Mouse (Mus musculus): ENCODE measurements around the gene Rab5c. TPM values are rescaled to one million over a fixed set of nuclear protein-coding genes. Genes with fewer than 3 reads are reported as not detected.

Gene Rab5c
- polyA plus RNA-seq, 1 experiment from 2014 or later: 378 TPM

- no peaks in the 10 kb centered on the region for H3K36me3 ChIP-seq (ENCODE audit: inconsistent target)
- H3K4me3 ChIP-seq (ENCODE audit: inconsistent target): peak overlapping the region; percentile 28
- WGBS (ENCODE audit: missing documents): under 1% methylated on average over 27 of the region's 27 CpGs
- no peak overlapping the region for H3K27ac ChIP-seq
- no peaks in the 10 kb centered on the region for H3K79me2 ChIP-seq (ENCODE audit: inconsistent target)
Observed at GRCm38 (mm10) chr11:100761547-100762045, 23.6 kb upstream of the Rab5c start.

GRCm38 (mm10) chr11:100759611-100760233, 21.7 kb upstream of the Rab5c start, which contains the start of gene Kcnh4:
Kcnh4 (minus strand) TSS chr11:100759942.
- WGBS (ENCODE audit: missing documents): 3% methylated on average over 47 of the region's 51 CpGs
- Histone ChIP-seq H3K27ac (no peak within 1 kb of the TSS), H3K79me2 (ENCODE audit: inconsistent target) (no peaks in the 10 kb centered on the region), H3K36me3 (ENCODE audit: inconsistent target) (no peaks in the 10 kb centered on the region), H3K4me3 (ENCODE audit: inconsistent target) (no peak within 1 kb of the TSS)

GRCm38 (mm10) chr11:100758707-100759610, 20.9 kb upstream of the Rab5c start:
- 12% methylated on average over 30 of the region's 35 CpGs for WGBS (ENCODE audit: missing documents)
- H3K79me2 ChIP-seq (ENCODE audit: inconsistent target): no peaks in the 10 kb centered on the region
- H3K36me3 ChIP-seq (ENCODE audit: inconsistent target): no peaks in the 10 kb centered on the region
- no peak overlapping the region for H3K27ac ChIP-seq
- no peak overlapping the region for H3K4me3 ChIP-seq (ENCODE audit: inconsistent target)

- Histone ChIP-seq H3K79me2 (ENCODE audit: inconsistent target) (no peaks in the 10 kb centered on the region), H3K36me3 (ENCODE audit: inconsistent target) (no peaks in the 10 kb centered on the region), H3K27ac (no peak overlapping the region), H3K4me3 (ENCODE audit: inconsistent target) (no peak overlapping the region)
- WGBS (ENCODE audit: missing documents): 43% methylated on average over 12 of the region's 12 CpGs
Observed at GRCm38 (mm10) chr11:100757566-100757965, 19.6 kb upstream of the Rab5c start.

- Histone ChIP-seq H3K27ac (no peak overlapping the region), H3K36me3 (ENCODE audit: inconsistent target) (no peaks in the 10 kb centered on the region), H3K4me3 (ENCODE audit: inconsistent target) (no peak overlapping the region), H3K79me2 (ENCODE audit: inconsistent target) (no peaks in the 10 kb centered on the region)
- 79% methylated on average over 6 of the region's 6 CpGs for WGBS (ENCODE audit: missing documents)
Observed at GRCm38 (mm10) chr11:100756476-100756875, 18.5 kb upstream of the Rab5c start.

- H3K4me3 ChIP-seq (ENCODE audit: inconsistent target): no peak overlapping the region
- no peaks in the 10 kb centered on the region for H3K36me3 ChIP-seq (ENCODE audit: inconsistent target)
- no peaks in the 10 kb centered on the region for H3K79me2 ChIP-seq (ENCODE audit: inconsistent target)
- H3K27ac ChIP-seq: no peak overlapping the region
- WGBS (ENCODE audit: missing documents): 97% methylated on average over 3 of the region's 3 CpGs
Observed at GRCm38 (mm10) chr11:100754693-100755057, 16.7 kb upstream of the Rab5c start.

- no peak overlapping the region for H3K4me3 ChIP-seq (ENCODE audit: inconsistent target)
- no peak overlapping the region for H3K27ac ChIP-seq
- H3K79me2 ChIP-seq (ENCODE audit: inconsistent target): no peaks in the 10 kb centered on the region
- H3K36me3 ChIP-seq (ENCODE audit: inconsistent target): no peaks in the 10 kb centered on the region
- WGBS (ENCODE audit: missing documents): 65% methylated on average over 6 of the region's 12 CpGs
Observed at GRCm38 (mm10) chr11:100754021-100754692, 16.1 kb upstream of the Rab5c start.

- Histone ChIP-seq H3K79me2 (ENCODE audit: inconsistent target) (no peaks in the 10 kb centered on the region), H3K4me3 (ENCODE audit: inconsistent target) (no peak overlapping the region), H3K36me3 (ENCODE audit: inconsistent target) (no peaks in the 10 kb centered on the region), H3K27ac (no peak overlapping the region)
- WGBS (ENCODE audit: missing documents): 62% methylated on average over 10 of the region's 10 CpGs
Observed at GRCm38 (mm10) chr11:100752294-100752693, 14.3 kb upstream of the Rab5c start.

GRCm38 (mm10) chr11:100750127-100750526, 12.1 kb upstream of the Rab5c start:
- Histone ChIP-seq H3K79me2 (ENCODE audit: inconsistent target) (no peaks in the 10 kb centered on the region), H3K27ac (no peak overlapping the region), H3K4me3 (ENCODE audit: inconsistent target) (no peak overlapping the region), H3K36me3 (ENCODE audit: inconsistent target) (no peaks in the 10 kb centered on the region)
- WGBS (ENCODE audit: missing documents): 93% methylated on average over 16 of the region's 16 CpGs

- H3K36me3 ChIP-seq (ENCODE audit: inconsistent target): no peaks in the 10 kb centered on the region
- 57% methylated on average over 25 of the region's 25 CpGs for WGBS (ENCODE audit: missing documents)
- H3K27ac ChIP-seq: no peak overlapping the region
- no peak overlapping the region for H3K4me3 ChIP-seq (ENCODE audit: inconsistent target)
- no peaks in the 10 kb centered on the region for H3K79me2 ChIP-seq (ENCODE audit: inconsistent target)
Observed at GRCm38 (mm10) chr11:100749469-100749868, 11.5 kb upstream of the Rab5c start.

- WGBS (ENCODE audit: missing documents): 67% methylated on average over 3 of the region's 4 CpGs
- H3K4me3 ChIP-seq (ENCODE audit: inconsistent target): no peak overlapping the region
- H3K27ac ChIP-seq: no peak overlapping the region
- H3K79me2 ChIP-seq (ENCODE audit: inconsistent target): no peaks in the 10 kb centered on the region
- H3K36me3 ChIP-seq (ENCODE audit: inconsistent target): no peaks in the 10 kb centered on the region
Observed at GRCm38 (mm10) chr11:100748620-100749019, 10.6 kb upstream of the Rab5c start.

GRCm38 (mm10) chr11:100747114-100747513, 9.1 kb upstream of the Rab5c start:
- no peak overlapping the region for H3K27ac ChIP-seq
- H3K79me2 ChIP-seq (ENCODE audit: inconsistent target): no peaks in the 10 kb centered on the region
- no peaks in the 10 kb centered on the region for H3K36me3 ChIP-seq (ENCODE audit: inconsistent target)
- WGBS (ENCODE audit: missing documents): 59% methylated on average over 4 of the region's 5 CpGs
- no peak overlapping the region for H3K4me3 ChIP-seq (ENCODE audit: inconsistent target)

- WGBS (ENCODE audit: missing documents): 93% methylated on average over 6 of the region's 10 CpGs
- H3K4me3 ChIP-seq (ENCODE audit: inconsistent target): no peak overlapping the region
- no peak overlapping the region for H3K27ac ChIP-seq
- H3K79me2 ChIP-seq (ENCODE audit: inconsistent target): no peaks in the 10 kb centered on the region
- H3K36me3 ChIP-seq (ENCODE audit: inconsistent target): no peaks in the 10 kb centered on the region
Observed at GRCm38 (mm10) chr11:100746546-100746945, 8.5 kb upstream of the Rab5c start.

- WGBS (ENCODE audit: missing documents): 27% methylated on average over 6 of the region's 6 CpGs
Observed at GRCm38 (mm10) chr11:100745085-100745484, 7.1 kb upstream of the Rab5c start.

GRCm38 (mm10) chr11:100741348-100741747, 3.3 kb upstream of the Rab5c start:
- H3K27ac ChIP-seq: no peak overlapping the region
- 98% methylated on average over 6 of the region's 6 CpGs for WGBS (ENCODE audit: missing documents)

More at GRCm38 (mm10) chr11:100745085-100745484, 7.1 kb upstream of the Rab5c start:
- no peak overlapping the region for H3K4me3 ChIP-seq (ENCODE audit: inconsistent target)
- H3K79me2 ChIP-seq (ENCODE audit: inconsistent target): no peaks in the 10 kb centered on the region
- no peak overlapping the region for H3K27ac ChIP-seq
- no peaks in the 10 kb centered on the region for H3K36me3 ChIP-seq (ENCODE audit: inconsistent target)

More at GRCm38 (mm10) chr11:100741348-100741747, 3.3 kb upstream of the Rab5c start:
- H3K79me2 ChIP-seq (ENCODE audit: inconsistent target): peaks cover 17% of the 10 kb centered on the region
- H3K36me3 ChIP-seq (ENCODE audit: inconsistent target): no peaks in the 10 kb centered on the region
- no peak overlapping the region for H3K4me3 ChIP-seq (ENCODE audit: inconsistent target)

All from macrophage (primary cell).